Mouse (Mus musculus) limb, embryonic 14.5 days (tissue): Measurements from ENCODE around the gene Gsap. TPM values are rescaled to one million over a fixed set of nuclear protein-coding genes. Genes with fewer than 3 reads are reported as not detected.
A peak's percentile ranks its signal among the peaks of the same experiment; 100 is the strongest.

Experiments used
- ATAC-seq: fragments of 200-750 bp; cut with Nextera tagmentation; 2 replicates; pipeline ENCODE4 v1.8.0; 2017; ENCODE audit warnings: low read depth, moderate number of reproducible peaks, moderate TSS enrichment; ENCODE audit not compliant: low FRiP score
- DNase-seq: peaks from one replicate; pipeline ENCODE4 v3.0.0-alpha.2; 2015; ENCODE audit warnings: low spot score
- H3K27ac ChIP-seq: fragments of 300-500 bp; sonication (generic); replicated peaks from 2 replicates; pipeline ENCODE4 v1.5.1; 2014; ENCODE audit warnings: low read depth, mild to moderate bottlenecking, low read length, moderate library complexity, mixed read lengths
- H3K27me3 ChIP-seq: fragments of 300-500 bp; sonication (generic); 2 replicates; pipeline ENCODE4 v1.6.1; 2014; ENCODE audit warnings: low read length, mixed read lengths; ENCODE audit not compliant: control insufficient read depth, insufficient read depth
- H3K36me3 ChIP-seq: fragments of 300-500 bp; sonication (generic); 2 replicates; pipeline ENCODE4 v1.6.1; 2014; ENCODE audit warnings: mild to moderate bottlenecking, low read length, moderate library complexity, mixed read lengths; ENCODE audit not compliant: control insufficient read depth, insufficient read depth
- H3K4me1 ChIP-seq: fragments of 300-500 bp; sonication (generic); 2 replicates; pipeline ENCODE4 v1.6.1; 2014; ENCODE audit warnings: antibody characterized with exemption, low read length, mixed read lengths; ENCODE audit not compliant: control insufficient read depth, insufficient read depth
- H3K4me2 ChIP-seq: fragments of 300-500 bp; sonication (generic); replicated peaks from 2 replicates; pipeline ENCODE4 v1.6.1; 2014; ENCODE audit warnings: low read depth, mild to moderate bottlenecking, low read length, moderate library complexity; ENCODE audit not compliant: severe bottlenecking
- H3K4me3 ChIP-seq: fragments of 300-500 bp; sonication (generic); replicated peaks from 2 replicates; pipeline ENCODE4 v1.5.1; 2014; ENCODE audit warnings: low read length
- H3K9ac ChIP-seq: fragments of 300-500 bp; sonication (generic); 2 replicates; pipeline ENCODE4 v1.6.1; 2014; ENCODE audit warnings: mild to moderate bottlenecking, low read depth, low read length, moderate library complexity; ENCODE audit not compliant: severe bottlenecking
- H3K9me3 ChIP-seq: fragments of 300-500 bp; sonication (generic); 2 replicates; pipeline ENCODE4 v1.6.1; 2016; ENCODE audit warnings: low read length; ENCODE audit not compliant: control insufficient read depth
- POLR2A ChIP-seq: fragments of 200-500 bp; IDR thresholded peaks from 2 replicates; pipeline ENCODE4 v1.8.0; 2012; ENCODE audit warnings: inconsistent platforms, mild to moderate bottlenecking, moderate library complexity, borderline replicate concordance; ENCODE audit not compliant: insufficient read depth, insufficient read length; ENCODE audit errors: extremely low read depth
- WGBS: fragments of 180-500 bp; shearing (Covaris S2); extraction: QIAGEN DNeasy Blood & Tissue Kit; methylation state at CpG from one replicate; pipeline ENCODE4 v1.1.7; 2014; 5-methylcytosine and 5-hydroxymethylcytosine counted together
- polyA plus RNA-seq, 2 experiments: library from polyadenylated mRNA; depleted of rRNA in 1 of 2; stranded (reverse) in 1 of 2; unstranded in 1 of 2; fragments of >200 nt; fragmentation: Nextera tagmentation in 1 of 2; extraction: Ambion mirVana in 1 of 2; gene quantifications; 2 replicates each; pipeline versions ENCODE4 v1.2.1 to v1.2.3; 2012 to 2014

Gsap gene
- polyA plus RNA-seq, 2 experiments, result 2.8 to 2.9 TPM

DNA sequence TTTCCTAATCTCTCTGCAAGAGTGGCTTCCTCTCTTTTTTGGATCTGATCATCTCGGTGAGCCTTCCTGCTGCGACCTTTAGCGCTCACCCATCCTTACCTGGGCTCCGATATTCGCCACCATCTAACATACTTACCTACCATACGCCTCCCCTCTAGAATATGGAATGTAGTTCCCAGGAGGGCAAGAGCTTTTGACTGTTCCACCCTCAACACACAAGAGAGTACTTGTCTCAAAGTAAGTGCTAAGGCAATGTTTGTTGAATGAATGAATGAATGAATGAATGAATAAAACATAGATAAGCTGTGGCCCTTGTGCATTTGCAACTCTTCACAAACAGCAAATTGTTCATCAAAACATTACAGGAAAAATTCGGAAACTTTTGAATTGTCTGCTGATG is 43.0 kb upstream of the Gsap start:
- Histone ChIP-seq H3K9me3 (no peaks in the 10 kb centered on the region), H3K27ac (no peak overlapping the region), H3K4me3 (no peak overlapping the region), H3K4me2 (no peak overlapping the region), H3K27me3 (no peaks in the 10 kb centered on the region), H3K4me1 (peaks cover 6% of the 10 kb centered on the region), H3K36me3 (no peaks in the 10 kb centered on the region), H3K9ac (no peak overlapping the region)
- 87% methylated on average over 7 of the region's 7 CpGs for WGBS
- no peak for TF ChIP-seq POLR2A
- no peak for ATAC-seq
- no peak for DNase-seq

- DNase-seq (peak; percentile 74), ATAC-seq (peak; percentile 90)
- H3K4me3 ChIP-seq, result no peak overlapping the region
- TF ChIP-seq POLR2A, result no peak
- WGBS, result 18% methylated on average over 8 of the region's 8 CpGs
- H3K27me3 ChIP-seq, result no peaks in the 10 kb centered on the region
- H3K4me2 ChIP-seq, result no peak overlapping the region
- H3K27ac ChIP-seq, result no peak overlapping the region
- H3K4me1 ChIP-seq, result peaks cover 6% of the 10 kb centered on the region
- H3K9ac ChIP-seq, result no peak overlapping the region
- H3K9me3 ChIP-seq, result no peaks in the 10 kb centered on the region
- H3K36me3 ChIP-seq, result no peaks in the 10 kb centered on the region
These were observed 41.4 kb upstream of the Gsap start for GRCm38 (mm10) chr5:21144506-21145169.

DNA sequence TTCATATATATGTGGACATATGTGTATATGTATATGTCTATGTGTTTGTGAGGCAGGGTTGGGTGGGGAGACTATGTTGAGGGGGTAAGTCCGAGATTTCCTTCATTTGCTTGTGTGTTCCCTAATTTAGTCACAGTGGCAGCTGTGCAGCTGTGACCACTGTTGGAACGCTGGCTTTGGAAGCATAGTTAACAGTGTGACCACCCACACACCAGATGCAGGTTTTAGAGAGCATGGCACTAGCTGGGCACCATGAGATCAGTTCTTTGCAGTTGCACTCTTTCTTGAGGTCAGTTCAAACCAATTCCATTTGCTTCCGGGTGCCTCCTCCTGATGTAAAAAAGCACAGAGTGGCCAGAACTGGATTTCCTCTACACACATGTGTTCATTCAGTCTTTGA is 37.7 kb upstream of the Gsap start:
- DNase-seq (no peak), ATAC-seq (no peak)
- H3K9ac ChIP-seq, result no peak overlapping the region
- no peaks in the 10 kb centered on the region for H3K9me3 ChIP-seq
- H3K27me3 ChIP-seq, result no peaks in the 10 kb centered on the region
- no peak overlapping the region for H3K4me3 ChIP-seq
- H3K4me2 ChIP-seq, result no peak overlapping the region
- peaks cover 6% of the 10 kb centered on the region for H3K4me1 ChIP-seq
- no peaks in the 10 kb centered on the region for H3K36me3 ChIP-seq
- no peak for TF ChIP-seq POLR2A
- H3K27ac ChIP-seq, result no peak overlapping the region
- WGBS, result 54% methylated on average over 3 of the region's 3 CpGs

DNA sequence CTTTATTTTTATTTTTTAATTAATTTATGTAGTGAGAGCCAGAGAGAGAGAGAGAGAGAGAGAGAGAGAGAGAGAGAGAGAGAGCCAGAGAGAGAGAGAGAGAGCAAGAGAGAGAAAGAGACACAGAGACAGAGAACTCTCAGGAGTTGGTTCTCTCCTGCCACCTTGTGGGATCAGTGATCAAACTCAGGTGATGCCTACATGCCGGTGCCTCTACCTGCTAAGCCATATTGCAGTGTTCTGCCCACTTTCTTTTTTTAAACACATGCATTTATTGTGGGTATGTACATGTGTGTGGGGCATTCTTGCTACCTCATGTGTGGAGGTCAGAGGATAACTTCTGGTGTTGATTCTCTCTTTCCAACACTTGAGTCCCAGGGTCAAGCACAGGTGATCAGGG is 32.4 kb upstream of the Gsap start:
- Histone ChIP-seq H3K9ac (no peak overlapping the region), H3K4me1 (no peaks in the 10 kb centered on the region), H3K4me3 (no peak overlapping the region), H3K4me2 (no peak overlapping the region), H3K27ac (no peak overlapping the region), H3K27me3 (no peaks in the 10 kb centered on the region), H3K36me3 (no peaks in the 10 kb centered on the region), H3K9me3 (peaks cover 5% of the 10 kb centered on the region; the same call in 1 of the 2 replicates)
- no peak for ATAC-seq
- WGBS, result 55% methylated on average over 1 of the region's 1 CpGs
- no peak for TF ChIP-seq POLR2A
- no peak for DNase-seq

DNA sequence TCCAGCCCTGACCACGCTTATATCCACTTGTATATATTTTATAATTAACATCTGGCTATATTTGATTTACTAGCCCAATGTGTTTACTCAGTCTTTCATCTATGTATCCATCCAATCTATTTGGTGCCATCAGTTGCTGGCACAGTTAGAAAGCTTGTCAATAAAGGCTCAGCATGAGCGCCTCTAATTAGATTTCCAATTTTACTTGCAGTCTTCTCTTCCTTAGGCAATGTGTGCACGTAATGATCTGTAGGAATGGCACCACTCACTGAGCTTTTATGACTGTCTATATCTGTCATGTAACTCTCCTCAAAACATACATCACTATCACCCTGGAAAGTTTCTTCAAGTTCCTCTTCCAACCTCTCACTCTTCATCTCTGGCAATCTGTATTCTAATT is 29.3 kb upstream of the Gsap start:
- no peaks in the 10 kb centered on the region for H3K27me3 ChIP-seq
- H3K27ac ChIP-seq, result no peak overlapping the region
- ATAC-seq, result no peak
- 73% methylated on average over 3 of the region's 3 CpGs for WGBS
- H3K36me3 ChIP-seq, result no peaks in the 10 kb centered on the region
- no peak for DNase-seq
- no peaks in the 10 kb centered on the region for H3K4me1 ChIP-seq
- TF ChIP-seq POLR2A, result no peak
- H3K9me3 ChIP-seq, result peaks cover 5% of the 10 kb centered on the region; the same call in 1 of the 2 replicates
- no peak overlapping the region for H3K9ac ChIP-seq
- H3K4me3 ChIP-seq, result no peak overlapping the region
- no peak overlapping the region for H3K4me2 ChIP-seq
